In genomic region chr7:25383891-25384290, GRCm38 (mm10) we compare ENCODE assay signal across 27 mouse cellular contexts. TPM values are rescaled to one million over a fixed set of nuclear protein-coding genes. Genes with fewer than 3 reads are reported as not detected.
DNase-seq lines count a peak whose midpoint lies in the region; ATAC-seq and TF ChIP-seq lines count a peak whose summit lies in the region.
"Had no signal": no experiment of that assay in that cellular context is flagged by ENCODE, and none has a peak within 500 bp of the region (broad histone marks: within the 10 kb centered on the region; RNA-seq: fewer than 3 reads in every experiment).

No protein-coding gene starts in this region.

- TF ChIP-seq CTCF in small intestine, adult 2 months (IDR thresholded peaks at IDR 0.05; ENCODE audit: extremely low read depth, insufficient read length, insufficient replicate concordance, low read depth, low read length) = no peak

- peaks cover 74% of the 10 kb centered on the region for H3K36me3 ChIP-seq in small intestine, adult 2 months (ENCODE audit: control insufficient read depth, insufficient read depth, low read length)
- peaks cover 23% of the 10 kb centered on the region for H3K36me3 ChIP-seq in midbrain, embryonic 16.5 days (ENCODE audit: control insufficient read depth, insufficient read depth, low read length)

- 84% methylated on average over 4 of the region's 4 CpGs for WGBS in small intestine, adult 2 months
- 81% methylated on average over 4 of the region's 4 CpGs for WGBS in midbrain, embryonic 16.5 days

- no peak overlapping the region for H3K9ac ChIP-seq in midbrain, embryonic 16.5 days (ENCODE audit: low read depth, low read length)
- H3K9ac ChIP-seq: forebrain, embryonic 12.5 days; forebrain, embryonic 15.5 days; hindbrain, embryonic 12.5 days; hindbrain, embryonic 15.5 days had no signal

- H3K4me3 ChIP-seq in small intestine, adult 2 months (ENCODE audit: low read depth, low read length) = no peak overlapping the region
- no peak overlapping the region for H3K4me3 ChIP-seq in midbrain, embryonic 16.5 days (ENCODE audit: low read depth, low read length)
- H3K4me3 ChIP-seq: embryonic facial prominence, embryonic 13.5 days; erythroblast, embryonic 14.5 days; forebrain, embryonic 12.5 days; forebrain, embryonic 15.5 days; hindbrain, embryonic 12.5 days; hindbrain, embryonic 15.5 days had no signal

- DNase-seq in cerebellum, adult 11-12 months = peak; percentile 42
- no peak for DNase-seq in cerebellum, adult 9-11 months
- peak; percentile 67 to 72 for DNase-seq in cerebellum, postnatal 14 days
- DNase-seq in adipocyte (ENCODE audit: low spot score) = peak; percentile 29
- DNase-seq: adrenal gland, adult 8-10 months; adrenal gland, postnatal 36 days; B cell, adult 2 months; cerebellum, adult 9-10 months; gastrocnemius, postnatal 36 days; kidney, adult 2 months had no signal

- H3K9me3 ChIP-seq in midbrain, embryonic 16.5 days (replicated peaks; ENCODE audit: control insufficient read depth, low read length, poor library complexity, severe bottlenecking) = no peaks in the 10 kb centered on the region
- H3K9me3 ChIP-seq: embryonic facial prominence, embryonic 13.5 days; forebrain, embryonic 12.5 days; forebrain, embryonic 15.5 days; G1E; hindbrain, embryonic 12.5 days; hindbrain, embryonic 15.5 days had no signal

- 0 out of 2 replicates have a peak, but pooled peaks have one; percentile 7 for TF ChIP-seq POLR2A in small intestine, adult 2 months (IDR thresholded peaks at IDR 0.05; ENCODE audit: low read depth, low read length)

- H3K4me1 ChIP-seq in small intestine, adult 2 months (ENCODE audit: control insufficient read depth, insufficient read depth, insufficient read length, low read length) = peaks cover 38% of the 10 kb centered on the region
- H3K4me1 ChIP-seq in midbrain, embryonic 16.5 days (ENCODE audit: control insufficient read depth, insufficient read depth, low read length) = peaks cover 8% of the 10 kb centered on the region

- no peak overlapping the region for H3K27ac ChIP-seq in small intestine, adult 2 months (ENCODE audit: insufficient read depth, low read depth, low read length)
- H3K27ac ChIP-seq in midbrain, embryonic 16.5 days (ENCODE audit: low read length) = no peak overlapping the region
- H3K27ac ChIP-seq: embryonic facial prominence, embryonic 13.5 days; forebrain, embryonic 12.5 days; forebrain, embryonic 15.5 days; hindbrain, embryonic 12.5 days; hindbrain, embryonic 15.5 days had no signal

- ATAC-seq in cerebellum, adult (ENCODE audit: insufficient number of reproducible peaks, low FRiP score, low TSS enrichment) = no peak
- ATAC-seq in midbrain, embryonic 16.5 days = no peak
- ATAC-seq: forebrain, embryonic 15.5 days; intestine, postnatal 0 days; Patski had no signal

- H3K4me2 ChIP-seq in midbrain, embryonic 16.5 days (ENCODE audit: low read length) = no peak overlapping the region
- H3K4me2 ChIP-seq: embryonic facial prominence, embryonic 13.5 days; forebrain, embryonic 12.5 days; forebrain, embryonic 15.5 days; heart, embryonic 11.5 days; hindbrain, embryonic 12.5 days; hindbrain, embryonic 15.5 days had no signal

- H3K27me3 ChIP-seq in small intestine, adult 2 months (ENCODE audit: control insufficient read depth, insufficient read depth, low read length) = no peaks in the 10 kb centered on the region
- H3K27me3 ChIP-seq in midbrain, embryonic 16.5 days (ENCODE audit: control insufficient read depth, insufficient read depth, low read depth, low read length) = no peaks in the 10 kb centered on the region
- H3K27me3 ChIP-seq: CH12.LX; forebrain, embryonic 15.5 days; Patski had no signal

RNA-seq across cellular contexts. Expression of gene Cnfn, which starts 14.4 kb away (rescaled TPM):
- 0.48 and 0.84 TPM in 2 replicates for polyA plus RNA-seq in small intestine, adult 2 months (2012; rRNA removed)
- not detected in 2 replicates for polyA plus RNA-seq in midbrain, embryonic 16.5 days (2015; fragmentation: Nextera tagmentation; extraction: Ambion mirVana)
- polyA plus RNA-seq: erythroblast, embryonic 14.5 days; forebrain, embryonic 12.5 days; forebrain, embryonic 15.5 days; G1E; heart, embryonic 11.5 days; heart, embryonic 14.5 days; heart, postnatal 0 days; hindbrain, embryonic 12.5 days; hindbrain, embryonic 15.5 days; intestine, embryonic 14.5 days; kidney, adult 2 months; Patski had no signal

RNA-seq across cellular contexts. Expression of gene Lipe, which starts 14.6 kb away (rescaled TPM):
- 56.9 and 186 TPM in 2 replicates for polyA plus RNA-seq in small intestine, adult 2 months (2012; rRNA removed)
- 9.8 and 12.5 TPM in 2 replicates for polyA plus RNA-seq in midbrain, embryonic 16.5 days (2015; fragmentation: Nextera tagmentation; extraction: Ambion mirVana)

RNA-seq across cellular contexts. Expression of gene Cxcl17, which starts 28.8 kb away (rescaled TPM):
- 3.8 TPM in 1 of 2 replicates, not detected in the other for polyA plus RNA-seq in small intestine, adult 2 months (2012; rRNA removed)
- 0.48 and 1.0 TPM in 2 replicates for polyA plus RNA-seq in midbrain, embryonic 16.5 days (2015; fragmentation: Nextera tagmentation; extraction: Ambion mirVana)
- polyA plus RNA-seq: embryonic facial prominence, embryonic 13.5 days; erythroblast, embryonic 14.5 days; G1E; heart, embryonic 11.5 days; intestine, embryonic 14.5 days had no signal
